In the genomic region with DNA sequence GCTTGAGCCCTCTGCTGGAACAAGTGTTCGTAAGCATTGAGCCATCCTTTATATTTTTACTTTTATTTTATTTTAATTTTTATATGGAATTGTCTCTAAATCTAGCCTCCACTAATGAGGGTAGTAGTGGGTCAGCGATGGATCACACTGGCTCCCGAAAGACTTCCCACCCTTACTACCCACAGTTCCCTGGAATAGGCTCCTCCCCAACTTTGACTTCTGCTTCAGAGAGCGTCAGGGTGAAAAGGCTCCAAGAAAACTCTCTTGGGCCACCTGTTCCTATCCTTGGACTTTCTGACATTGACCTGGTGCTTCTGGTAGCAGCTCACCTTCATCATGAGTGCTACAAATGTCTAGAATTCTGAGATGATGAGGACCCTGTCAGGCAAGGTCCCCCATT, we compare ENCODE assay signal across 8 mouse cellular contexts. TPM values are rescaled to one million over a fixed set of nuclear protein-coding genes. Genes with fewer than 3 reads are reported as not detected.
A peak's percentile ranks its signal among the peaks of the same experiment; 100 is the strongest.
DNase-seq lines count a peak whose midpoint lies in the region; ATAC-seq and TF ChIP-seq lines count a peak whose summit lies in the region.

No protein-coding gene starts in this region.

- TF ChIP-seq CTCF in stomach, postnatal 0 days (IDR thresholded peaks at IDR 0.05; ENCODE audit: low read depth), result no peak

- no peaks in the 10 kb centered on the region for H3K27me3 ChIP-seq in neural tube, embryonic 11.5 days (ENCODE audit: control insufficient read depth, insufficient read depth, low read length)
- no peaks in the 10 kb centered on the region for H3K27me3 ChIP-seq in forebrain, embryonic 14.5 days (replicated peaks; ENCODE audit: control insufficient read depth, insufficient read depth, low read length)
- peaks cover 12% of the 10 kb centered on the region for H3K27me3 ChIP-seq in liver, embryonic 12.5 days (replicated peaks)
- no peaks in the 10 kb centered on the region for H3K27me3 ChIP-seq in stomach, postnatal 0 days (ENCODE audit: control insufficient read depth, insufficient read depth, low read length)

- H3K9me3 ChIP-seq in neural tube, embryonic 11.5 days (ENCODE audit: control insufficient read depth, low read length), result no peaks in the 10 kb centered on the region
- no peaks in the 10 kb centered on the region for H3K9me3 ChIP-seq in forebrain, embryonic 14.5 days (replicated peaks; ENCODE audit: control insufficient read depth, low read length)
- no peaks in the 10 kb centered on the region for H3K9me3 ChIP-seq in liver, embryonic 12.5 days (replicated peaks)
- no peaks in the 10 kb centered on the region for H3K9me3 ChIP-seq in stomach, postnatal 0 days (ENCODE audit: control insufficient read depth, low read length)

- H3K4me3 ChIP-seq in neural tube, embryonic 11.5 days (ENCODE audit: low read depth, low read length), result peak overlapping the region; percentile 62; the same call in 1 of the 2 replicates
- peak overlapping the region; percentile 68 for H3K4me3 ChIP-seq in forebrain, embryonic 14.5 days (ENCODE audit: low read depth, low read length)
- H3K4me3 ChIP-seq in liver, embryonic 12.5 days, result peak overlapping the region; percentile 79
- peak overlapping the region; percentile 73; the same call in 1 of the 2 replicates for H3K4me3 ChIP-seq in stomach, postnatal 0 days (ENCODE audit: low read depth, low read length)

- no peak for ATAC-seq in neural tube, embryonic 11.5 days (ENCODE audit: insufficient read depth, low FRiP score, low TSS enrichment)
- ATAC-seq in forebrain, embryonic 14.5 days, result no peak
- ATAC-seq in liver, embryonic 12.5 days, result no peak
- no peak for ATAC-seq in stomach, postnatal 0 days (ENCODE audit: low FRiP score, low TSS enrichment)

- H3K9ac ChIP-seq in neural tube, embryonic 11.5 days (ENCODE audit: low read length), result no peak overlapping the region
- no peak overlapping the region for H3K9ac ChIP-seq in forebrain, embryonic 14.5 days (ENCODE audit: low read length)
- H3K9ac ChIP-seq in liver, embryonic 12.5 days, result peak overlapping the region; percentile 52; the same call in 1 of the 2 replicates
- H3K9ac ChIP-seq in stomach, postnatal 0 days (ENCODE audit: low read length), result 0 out of 2 replicates have a peak overlapping the region, but pooled peaks have one; percentile 27

- no peak for DNase-seq in neural tube, embryonic 11.5 days (ENCODE audit: low spot score)
- DNase-seq in neural tube, embryonic 10.5 days (ENCODE audit: extremely low spot score, low spot score), result no peak
- no peak for DNase-seq in forebrain, embryonic 14.5 days (ENCODE audit: low spot score)
- no peak for DNase-seq in stomach, postnatal 0 days (ENCODE audit: low spot score)
- no peak for DNase-seq in spleen, postnatal 14 days (ENCODE audit: low spot score in 2 of 2)
- DNase-seq in left cerebral cortex, adult 9 months (ENCODE audit: low spot score in 2 of 2), result no peak
- no peak for DNase-seq in urinary bladder, postnatal 14 days (ENCODE audit: low spot score)

- H3K27ac ChIP-seq in neural tube, embryonic 11.5 days (ENCODE audit: low read depth, low read length), result no peak overlapping the region
- H3K27ac ChIP-seq in forebrain, embryonic 14.5 days (ENCODE audit: low read depth, low read length), result no peak overlapping the region
- H3K27ac ChIP-seq in liver, embryonic 12.5 days, result no peak overlapping the region
- no peak overlapping the region for H3K27ac ChIP-seq in stomach, postnatal 0 days (replicated peaks)

- no peak for TF ChIP-seq EP300 in stomach, postnatal 0 days (optimal IDR thresholded peaks at IDR 0.05)

- H3K36me3 ChIP-seq in neural tube, embryonic 11.5 days (ENCODE audit: control insufficient read depth, insufficient read depth, low read length), result no peaks in the 10 kb centered on the region
- 0 out of 2 replicates have a peak, but pooled peaks cover 3% of the 10 kb centered on the region for H3K36me3 ChIP-seq in forebrain, embryonic 14.5 days (ENCODE audit: control insufficient read depth, insufficient read depth, low read length)
- H3K36me3 ChIP-seq in liver, embryonic 12.5 days, result no peaks in the 10 kb centered on the region
- H3K36me3 ChIP-seq in stomach, postnatal 0 days (ENCODE audit: control insufficient read depth, insufficient read depth, low read length), result no peaks in the 10 kb centered on the region

- 7% methylated on average over 4 of the region's 4 CpGs for WGBS in neural tube, embryonic 11.5 days
- 2% methylated on average over 4 of the region's 4 CpGs for WGBS in forebrain, embryonic 14.5 days
- WGBS in liver, embryonic 12.5 days (ENCODE audit: insufficient replicate concordance), result 5% methylated on average over 4 of the region's 4 CpGs
- WGBS in stomach, postnatal 0 days, result 3% methylated on average over 4 of the region's 4 CpGs

- H3K4me1 ChIP-seq in neural tube, embryonic 11.5 days (ENCODE audit: control insufficient read depth, insufficient read depth, low read length), result peaks cover 9% of the 10 kb centered on the region; the same call in 1 of the 2 replicates
- peaks cover 4% of the 10 kb centered on the region; the same call in 1 of the 2 replicates for H3K4me1 ChIP-seq in forebrain, embryonic 14.5 days (ENCODE audit: control insufficient read depth, insufficient read depth, low read length)
- H3K4me1 ChIP-seq in liver, embryonic 12.5 days, result peaks cover 46% of the 10 kb centered on the region
- no peaks in the 10 kb centered on the region; the same call in 1 of the 2 replicates for H3K4me1 ChIP-seq in stomach, postnatal 0 days (replicated peaks; ENCODE audit: control insufficient read depth, insufficient read depth)

- H3K4me2 ChIP-seq in neural tube, embryonic 11.5 days (ENCODE audit: low read depth), result peak overlapping the region; percentile 97
- H3K4me2 ChIP-seq in forebrain, embryonic 14.5 days (ENCODE audit: low read length), result peak overlapping the region; percentile 99
- peak overlapping the region; percentile 100 for H3K4me2 ChIP-seq in liver, embryonic 12.5 days
- peak overlapping the region; percentile 100 for H3K4me2 ChIP-seq in stomach, postnatal 0 days (replicated peaks; ENCODE audit: low read depth)

RNA-seq across cellular contexts. Expression of a gene that starts 0.8 kb away (rescaled TPM):
- polyA plus RNA-seq in neural tube, embryonic 11.5 days (2014; fragmentation: Nextera tagmentation; extraction: Ambion mirVana), result 12.4 and 13.3 TPM in 2 replicates
- polyA plus RNA-seq in forebrain, embryonic 14.5 days (2014; fragmentation: Nextera tagmentation; extraction: Ambion mirVana), result 11.2 TPM in 2 replicates
- 11.2 and 11.9 TPM in 2 replicates for polyA plus RNA-seq in liver, embryonic 12.5 days (2016; fragmentation: Nextera tagmentation; extraction: Ambion mirVana)
- 12.1 and 12.8 TPM in 2 replicates for polyA plus RNA-seq in stomach, postnatal 0 days (2015; fragmentation: Nextera tagmentation; extraction: Ambion mirVana)

RNA-seq across cellular contexts. Expression of a gene that starts 21.3 kb away (rescaled TPM):
- polyA plus RNA-seq in neural tube, embryonic 11.5 days (2014; fragmentation: Nextera tagmentation; extraction: Ambion mirVana), result 10.2 and 12.6 TPM in 2 replicates
- 13.6 and 15.7 TPM in 2 replicates for polyA plus RNA-seq in forebrain, embryonic 14.5 days (2014; fragmentation: Nextera tagmentation; extraction: Ambion mirVana)
- polyA plus RNA-seq in liver, embryonic 12.5 days (2016; fragmentation: Nextera tagmentation; extraction: Ambion mirVana), result 3.5 and 4.4 TPM in 2 replicates
- 5.3 and 5.5 TPM in 2 replicates for polyA plus RNA-seq in stomach, postnatal 0 days (2015; fragmentation: Nextera tagmentation; extraction: Ambion mirVana)

RNA-seq across cellular contexts. Expression of a gene that starts 21.3 kb away (rescaled TPM):
- 147 and 152 TPM in 2 replicates for polyA plus RNA-seq in neural tube, embryonic 11.5 days (2014; fragmentation: Nextera tagmentation; extraction: Ambion mirVana)
- 94.3 and 128 TPM in 2 replicates for polyA plus RNA-seq in forebrain, embryonic 14.5 days (2014; fragmentation: Nextera tagmentation; extraction: Ambion mirVana)
- 171 and 174 TPM in 2 replicates for polyA plus RNA-seq in liver, embryonic 12.5 days (2016; fragmentation: Nextera tagmentation; extraction: Ambion mirVana)
- 141 and 157 TPM in 2 replicates for polyA plus RNA-seq in stomach, postnatal 0 days (2015; fragmentation: Nextera tagmentation; extraction: Ambion mirVana)

Comparison
In these comparisons a context has a peak if more than half of its experiments do, and no peak if none do; other contexts are left out.
1. H3K9ac ChIP-seq: peak in liver, embryonic 12.5 days (single experiment) and stomach, postnatal 0 days (single experiment); none in neural tube, embryonic 11.5 days (single experiment) and forebrain, embryonic 14.5 days (single experiment).
2. Peak in every context shown above with its lines, with median percentiles within 50 percentile points of each other: H3K4me2 ChIP-seq and H3K4me3 ChIP-seq.